Mouse (Mus musculus) E14TG2a.4 (cell line): ENCODE results near the gene Traf4.

ENCODE experiments used
- CTCF ChIP-seq: conservative IDR thresholded peaks from 2 replicates; pipeline ENCODE4 v1.5.1; 2014; ENCODE audit warnings: low read length
- NANOG ChIP-seq: IDR thresholded peaks from 2 replicates; pipeline ENCODE4 v1.6.1; 2014; ENCODE audit warnings: borderline replicate concordance, low read length, mixed read lengths

GRCm38 (mm10) chr11:78194411-78195100 lies 29.2 kb upstream of the Traf4 start:
- no peak for TF ChIP-seq CTCF
- no peak for TF ChIP-seq NANOG
